Mouse (Mus musculus) cerebellum, adult 2 months (tissue): ENCODE results near the gene Synpr.

Source experiments
- CTCF ChIP-seq: fragments of 200-500 bp; IDR thresholded peaks from 2 replicates; pipeline ENCODE4 v1.5.1; 2011; ENCODE audit warnings: low read depth, mild to moderate bottlenecking, control low read depth, low read length, moderate library complexity, borderline replicate concordance; ENCODE audit not compliant: insufficient read depth
- POLR2A ChIP-seq: fragments of 200-500 bp; IDR thresholded peaks from 2 replicates; pipeline ENCODE4 v1.6.1; 2011; ENCODE audit warnings: low read length, control low read depth, borderline replicate concordance; ENCODE audit not compliant: insufficient read depth

GRCm38 (mm10) chr14:13358037-13358436 is 73.5 kb downstream of the Synpr start:
- no peak for TF ChIP-seq POLR2A
- no peak for TF ChIP-seq CTCF
